Mouse (Mus musculus): Measurements from ENCODE around the gene Mbd3l2. TPM values are rescaled to one million over a fixed set of nuclear protein-coding genes. Genes with fewer than 3 reads are reported as not detected.
A peak's percentile ranks its signal among the peaks of the same experiment; 100 is the strongest.
"Not testable (repeated sequence)": the region's sequence is repeated elsewhere in the genome, so short reads cannot be mapped to it uniquely, and the experiment has no call there.

Gene Mbd3l2
- not detected in 2 replicates for polyA plus RNA-seq (2015; fragmentation: Nextera tagmentation; extraction: Ambion mirVana)

DNA sequence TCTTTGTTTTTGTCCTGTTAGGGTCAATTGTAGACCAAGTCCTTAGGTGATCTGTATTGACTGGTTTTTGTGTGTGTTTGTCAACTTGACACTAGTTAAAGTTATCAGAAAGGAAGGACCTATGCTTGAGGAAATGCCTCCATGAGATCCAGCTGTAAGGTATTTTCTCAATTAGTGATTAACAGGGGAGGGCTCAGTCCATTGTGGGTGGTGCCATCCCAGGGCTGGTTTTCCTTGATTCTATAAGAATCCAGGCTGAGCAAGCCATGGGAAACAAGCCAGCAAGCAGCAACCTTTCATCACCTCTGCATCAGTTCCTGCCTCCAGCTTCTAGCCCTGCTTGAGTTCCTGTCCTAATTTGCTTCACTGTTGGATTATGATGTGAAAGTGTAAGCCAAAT, at the start of gene Mbd3l2:
TSS of gene Mbd3l2 (plus strand) at position 301 of the 400 bp plus-strand sequence.
- no peaks in the 10 kb centered on the region for H3K36me3 ChIP-seq
- no peak within 1 kb of the TSS for H3K4me3 ChIP-seq
- H3K4me1 ChIP-seq, result peaks cover 3% of the 10 kb centered on the region; the same call in 1 of the 2 replicates
- H3K9me3 ChIP-seq, result no peaks in the 10 kb centered on the region
- H3K27ac ChIP-seq (replicated peaks), result no peak within 1 kb of the TSS
- ATAC-seq (ENCODE audit: extremely low read depth, insufficient number of reproducible peaks, low FRiP score, low TSS enrichment), result no peak
- H3K4me2 ChIP-seq, result no peak within 1 kb of the TSS
- no peak within 1 kb of the TSS for H3K9ac ChIP-seq
- H3K27me3 ChIP-seq (replicated peaks), result no peaks in the 10 kb centered on the region

DNA sequence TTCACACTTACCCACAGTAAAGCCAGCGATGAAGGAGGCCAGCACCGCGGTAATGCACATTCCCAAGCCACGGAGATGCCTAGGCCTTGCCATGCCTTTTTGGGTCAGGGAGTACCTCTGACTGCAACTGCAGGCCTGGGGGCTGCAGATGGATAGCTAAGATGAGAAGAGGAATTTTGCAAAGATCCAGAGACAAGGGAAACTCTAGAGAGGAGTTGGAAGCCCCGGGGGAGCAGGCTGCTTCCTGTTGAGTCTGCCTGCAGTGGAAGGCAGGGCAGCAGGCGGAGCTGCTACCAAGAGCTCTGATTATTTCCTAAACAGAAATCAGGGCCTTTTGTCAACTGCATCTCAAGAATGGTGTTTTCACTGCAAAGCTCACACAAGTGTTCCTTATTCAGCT, 44.7 kb upstream of the Mbd3l2 start:
- Histone ChIP-seq H3K9ac (peak overlapping the region; percentile 69), H3K36me3 (no peaks in the 10 kb centered on the region), H3K9me3 (no peaks in the 10 kb centered on the region), H3K4me3 (peak overlapping the region; percentile 36), H3K4me1 (peaks cover 5% of the 10 kb centered on the region; the same call in 1 of the 2 replicates), H3K4me2 (peak overlapping the region; percentile 55), H3K27ac (replicated peaks) (0 out of 2 replicates have a peak overlapping the region, but pooled peaks have one; percentile 1), H3K27me3 (replicated peaks) (no peaks in the 10 kb centered on the region)
- 16% methylated on average over 6 of the region's 6 CpGs for WGBS
- no peak for ATAC-seq (ENCODE audit: extremely low read depth, insufficient number of reproducible peaks, low FRiP score, low TSS enrichment)

DNA sequence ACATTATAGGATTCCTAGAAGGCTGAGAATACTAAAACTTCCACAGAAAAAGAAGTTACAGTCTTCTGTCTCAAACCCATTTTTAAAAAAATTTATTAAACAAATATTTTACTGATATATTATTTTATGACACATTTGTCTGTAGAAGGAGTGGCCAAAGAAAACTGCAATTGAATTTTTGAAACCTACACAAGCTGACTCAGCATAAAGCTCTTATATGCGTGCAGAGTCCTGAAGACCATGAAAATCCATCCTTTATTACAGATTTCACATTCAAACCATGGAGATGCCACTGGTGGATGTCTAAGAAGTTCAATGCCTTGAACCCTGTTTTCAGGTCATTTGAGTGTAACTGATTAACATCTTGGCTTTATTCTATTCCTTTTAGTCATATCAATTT, 30.8 kb upstream of the Mbd3l2 start:
- 78% methylated on average over 1 of the region's 1 CpGs for WGBS
- no peak overlapping the region for H3K9ac ChIP-seq
- H3K9me3 ChIP-seq, result no peaks in the 10 kb centered on the region
- no peaks in the 10 kb centered on the region for H3K36me3 ChIP-seq
- no peak overlapping the region for H3K4me2 ChIP-seq
- no peak for ATAC-seq (ENCODE audit: extremely low read depth, insufficient number of reproducible peaks, low FRiP score, low TSS enrichment)
- H3K27ac ChIP-seq (replicated peaks), result no peak overlapping the region
- no peaks in the 10 kb centered on the region for H3K27me3 ChIP-seq (replicated peaks)
- no peak overlapping the region for H3K4me3 ChIP-seq
- no peaks in the 10 kb centered on the region for H3K4me1 ChIP-seq

DNA sequence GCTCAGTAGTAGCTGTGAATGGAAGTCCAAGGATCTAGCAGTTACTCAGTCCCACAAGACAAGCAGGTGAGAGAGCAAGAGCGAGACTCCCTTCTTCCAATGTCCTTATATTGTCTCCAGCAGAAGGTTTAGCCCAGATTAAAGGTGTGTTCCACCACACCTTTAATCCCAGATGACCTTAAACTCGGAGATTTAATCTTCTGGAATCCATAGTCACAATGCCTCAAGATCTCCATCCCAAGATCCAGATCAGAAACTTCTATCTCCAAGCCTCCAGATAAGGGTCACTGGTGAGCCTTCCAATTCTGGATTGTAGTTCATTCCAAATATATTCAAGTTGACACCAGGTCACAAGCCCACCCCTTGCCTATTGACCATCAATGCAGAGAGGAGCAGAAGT, 27.6 kb upstream of the Mbd3l2 start, which contains the start of gene Naalad2:
TSS of gene Naalad2 (minus strand) at position 101 of the 400 bp plus-strand sequence.
- not testable (repeated sequence) for H3K9me3 ChIP-seq; H3K27ac ChIP-seq (replicated peaks); H3K4me2 ChIP-seq; H3K27me3 ChIP-seq (replicated peaks); H3K4me1 ChIP-seq; H3K36me3 ChIP-seq; H3K4me3 ChIP-seq; ATAC-seq (ENCODE audit: extremely low read depth, insufficient number of reproducible peaks, low FRiP score, low TSS enrichment); H3K9ac ChIP-seq
- WGBS, result 68% methylated on average over 2 of the region's 2 CpGs

DNA sequence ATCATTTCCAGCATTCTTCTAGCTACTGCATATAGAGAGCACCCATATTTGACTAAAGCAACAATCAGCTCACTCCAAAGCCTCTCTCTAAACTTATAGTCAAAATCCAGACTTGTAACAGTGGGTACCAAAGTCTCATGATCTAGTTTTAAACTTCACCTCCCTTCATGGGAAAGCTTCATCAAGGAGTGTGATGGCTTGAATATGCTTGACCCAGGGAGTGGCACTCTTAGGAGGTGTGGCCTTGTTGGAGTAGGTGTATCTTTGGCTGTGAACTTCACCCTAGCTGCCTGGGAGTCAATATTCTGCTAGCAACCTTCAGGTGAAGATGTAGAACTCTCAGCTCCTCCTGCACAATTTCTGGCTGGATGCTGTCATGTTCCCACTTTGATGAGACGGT, 26.3 kb upstream of the Mbd3l2 start, which contains the start of gene Ubtfl1:
TSS of gene Ubtfl1 (plus strand) at position 301 of the 400 bp plus-strand sequence.
- H3K36me3 ChIP-seq, result no peaks in the 10 kb centered on the region
- no peak within 1 kb of the TSS for H3K9ac ChIP-seq
- WGBS, result 60% methylated on average over 1 of the region's 1 CpGs
- no peaks in the 10 kb centered on the region for H3K4me1 ChIP-seq
- no peak within 1 kb of the TSS for H3K27ac ChIP-seq (replicated peaks)
- H3K9me3 ChIP-seq, result no peaks in the 10 kb centered on the region
- no peak within 1 kb of the TSS for H3K4me2 ChIP-seq
- no peaks in the 10 kb centered on the region for H3K27me3 ChIP-seq (replicated peaks)
- no peak within 1 kb of the TSS for H3K4me3 ChIP-seq
- ATAC-seq (ENCODE audit: extremely low read depth, insufficient number of reproducible peaks, low FRiP score, low TSS enrichment), result no peak

DNA sequence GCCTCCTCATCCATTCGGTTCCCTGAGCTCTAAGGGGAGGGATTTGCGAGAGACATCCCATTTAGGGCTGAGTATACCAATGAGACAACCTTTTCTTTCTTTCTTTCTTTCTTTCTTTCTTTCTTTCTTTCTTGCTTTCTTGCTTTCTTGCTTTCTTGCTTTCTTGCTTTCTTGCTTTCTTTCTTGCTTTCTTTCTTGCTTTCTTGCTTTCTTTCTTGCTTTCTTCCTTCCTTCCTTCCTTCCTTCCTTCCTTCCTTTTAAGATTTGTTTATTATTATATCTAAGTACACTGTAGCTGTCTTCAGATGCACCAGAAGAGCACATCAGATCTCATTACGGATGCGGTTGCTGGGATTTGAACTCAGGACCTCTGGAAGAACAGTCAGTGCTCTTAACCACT, 18.1 kb upstream of the Mbd3l2 start:
- H3K4me1 ChIP-seq; H3K27ac ChIP-seq (replicated peaks); H3K4me2 ChIP-seq; H3K36me3 ChIP-seq; ATAC-seq (ENCODE audit: extremely low read depth, insufficient number of reproducible peaks, low FRiP score, low TSS enrichment); H3K9ac ChIP-seq; H3K4me3 ChIP-seq; H3K27me3 ChIP-seq (replicated peaks); H3K9me3 ChIP-seq: not testable (repeated sequence)
- 78% methylated on average over 4 of the region's 4 CpGs for WGBS

DNA sequence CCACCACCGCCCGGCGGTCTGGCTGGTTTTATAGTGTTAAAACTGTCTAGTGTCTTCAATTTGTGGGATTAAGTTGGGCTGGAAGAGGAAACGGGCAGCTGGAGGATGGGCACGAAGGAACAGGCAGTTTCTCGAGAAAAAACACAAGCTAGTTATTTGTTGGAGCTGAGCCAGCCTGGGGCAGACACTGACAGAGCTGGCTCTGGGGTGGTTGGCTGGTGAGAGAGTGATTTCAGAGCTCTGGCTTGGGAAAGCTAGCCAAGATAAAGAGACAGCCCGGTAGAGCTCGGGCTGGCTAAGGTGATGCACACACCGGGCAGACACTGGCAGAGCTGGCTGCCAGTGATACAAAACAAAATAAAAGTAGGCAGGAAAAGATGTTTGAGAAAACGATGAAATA, 1.2 kb downstream of the Mbd3l2 start:
- no peaks in the 10 kb centered on the region for H3K27me3 ChIP-seq (replicated peaks)
- H3K4me3 ChIP-seq, result no peak overlapping the region
- no peaks in the 10 kb centered on the region for H3K36me3 ChIP-seq
- 57% methylated on average over 10 of the region's 10 CpGs for WGBS
- no peak for ATAC-seq (ENCODE audit: extremely low read depth, insufficient number of reproducible peaks, low FRiP score, low TSS enrichment)
- peaks cover 3% of the 10 kb centered on the region; the same call in 1 of the 2 replicates for H3K4me1 ChIP-seq
- H3K4me2 ChIP-seq, result no peak overlapping the region
- H3K9me3 ChIP-seq, result no peaks in the 10 kb centered on the region
- no peak overlapping the region for H3K9ac ChIP-seq
- H3K27ac ChIP-seq (replicated peaks), result no peak overlapping the region

DNA sequence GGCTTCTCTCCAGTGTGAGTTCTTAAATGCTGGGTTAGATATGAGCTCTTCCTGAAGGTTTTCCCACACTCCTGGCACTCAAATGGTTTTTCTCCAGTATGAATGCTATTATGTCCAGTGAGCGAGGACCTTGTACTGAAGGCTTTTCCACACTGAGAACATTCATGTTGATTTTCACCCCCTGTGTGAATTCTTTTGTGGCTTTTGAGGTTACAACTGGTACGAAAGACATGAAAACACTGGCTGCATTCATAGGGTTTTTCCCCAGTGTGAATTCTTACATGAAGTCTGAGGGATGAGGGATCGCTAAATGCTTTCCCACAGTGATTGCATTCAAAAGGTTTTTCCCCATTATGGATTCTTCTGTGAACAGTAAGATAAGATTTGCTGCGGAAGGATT, 26.1 kb downstream of the Mbd3l2 start:
- no peak overlapping the region for H3K4me3 ChIP-seq
- no peak overlapping the region for H3K27ac ChIP-seq (replicated peaks)
- H3K9me3 ChIP-seq, result peaks cover 15% of the 10 kb centered on the region
- no peak overlapping the region for H3K9ac ChIP-seq
- no peaks in the 10 kb centered on the region for H3K4me1 ChIP-seq
- no peaks in the 10 kb centered on the region for H3K27me3 ChIP-seq (replicated peaks)
- peaks cover 53% of the 10 kb centered on the region for H3K36me3 ChIP-seq
- no peak for ATAC-seq (ENCODE audit: extremely low read depth, insufficient number of reproducible peaks, low FRiP score, low TSS enrichment)
- WGBS, result 75% methylated on average over 4 of the region's 4 CpGs
- no peak overlapping the region for H3K4me2 ChIP-seq

DNA sequence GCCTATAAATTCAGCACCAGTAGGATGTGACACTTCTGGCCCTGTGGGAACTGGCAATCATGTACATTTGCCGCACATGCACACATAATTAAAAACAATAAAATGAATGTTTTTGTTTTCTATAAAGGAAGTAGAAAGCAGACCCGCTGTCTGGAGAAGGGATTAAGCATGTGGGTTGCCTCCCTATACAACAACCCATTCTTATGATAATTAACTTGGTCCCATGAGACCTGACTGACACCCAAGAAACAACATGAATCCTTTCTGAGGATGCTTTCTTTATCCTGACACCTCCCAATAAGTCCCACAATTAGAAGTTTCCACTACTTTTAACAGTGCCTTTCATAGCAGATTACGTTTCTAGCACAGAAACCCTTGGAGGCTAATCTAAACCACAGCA, 36.9 kb downstream of the Mbd3l2 start:
- H3K4me1 ChIP-seq, result no peaks in the 10 kb centered on the region
- H3K9me3 ChIP-seq, result peaks cover 3% of the 10 kb centered on the region; the same call in 1 of the 2 replicates
- WGBS, result 76% methylated on average over 3 of the region's 3 CpGs
- peaks cover 61% of the 10 kb centered on the region for H3K36me3 ChIP-seq
- no peak for ATAC-seq (ENCODE audit: extremely low read depth, insufficient number of reproducible peaks, low FRiP score, low TSS enrichment)
- H3K4me3 ChIP-seq, result no peak overlapping the region
- H3K27ac ChIP-seq (replicated peaks), result no peak overlapping the region
- H3K4me2 ChIP-seq, result no peak overlapping the region
- no peaks in the 10 kb centered on the region for H3K27me3 ChIP-seq (replicated peaks)
- H3K9ac ChIP-seq, result no peak overlapping the region

DNA sequence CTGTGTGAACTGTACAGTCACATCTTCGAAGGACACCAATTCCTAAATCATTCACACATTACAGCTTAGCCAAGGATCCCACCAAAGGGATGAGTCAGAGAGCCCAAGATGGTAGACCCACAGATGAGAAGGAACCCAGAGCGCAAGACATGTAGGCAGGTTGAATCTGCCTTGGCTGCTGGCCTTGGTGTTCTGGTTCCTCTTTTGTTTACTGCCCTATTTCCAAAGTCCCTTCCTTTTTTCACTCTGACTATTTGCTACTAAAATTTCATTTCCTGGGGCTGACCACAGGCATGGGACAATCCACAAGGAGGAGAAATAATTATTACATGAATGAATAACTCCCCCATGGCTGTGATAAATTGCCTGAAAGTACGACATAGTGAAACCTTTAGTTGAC, 37.6 kb downstream of the Mbd3l2 start:
- WGBS, result 78% methylated on average over 3 of the region's 3 CpGs
- peaks cover 57% of the 10 kb centered on the region for H3K36me3 ChIP-seq

DNA sequence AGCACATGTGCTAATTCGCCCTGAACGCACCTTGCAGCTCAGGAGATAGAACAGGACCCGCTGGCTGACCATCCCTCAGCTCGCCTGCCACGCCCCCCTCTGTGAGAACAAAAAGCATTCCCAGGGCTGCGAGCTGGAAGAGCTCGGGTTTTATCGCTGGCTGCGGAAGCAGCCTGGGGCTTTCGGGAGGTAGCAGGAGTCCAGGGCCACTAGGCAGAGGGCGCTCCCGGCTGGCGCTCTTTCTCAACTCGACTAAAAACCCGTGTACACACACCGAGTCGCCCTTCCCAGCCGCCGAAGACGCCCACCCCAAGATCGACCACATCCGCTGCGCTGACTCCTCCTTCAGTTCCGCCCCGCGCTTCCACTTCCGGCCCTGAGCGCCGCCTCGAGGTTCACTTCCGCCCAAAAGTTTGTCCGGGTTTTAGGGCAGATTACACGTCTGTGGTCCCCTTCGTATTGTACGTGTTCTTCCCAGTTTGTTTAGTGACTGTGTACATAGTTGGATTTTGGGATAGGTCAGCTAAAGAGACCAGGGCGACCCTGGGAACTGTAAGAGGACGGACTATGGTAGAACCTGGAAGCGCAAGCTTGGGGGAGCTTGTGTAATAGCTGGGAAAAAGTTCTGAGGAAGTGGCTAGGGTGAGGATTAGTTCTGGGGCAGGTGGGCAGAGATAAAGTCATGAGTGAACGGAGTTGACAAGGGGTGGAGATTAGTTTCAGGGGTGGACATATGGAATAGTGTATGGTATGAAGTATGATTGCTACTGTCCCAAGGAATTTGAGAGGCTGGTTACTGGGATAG, 43.1 kb downstream of the Mbd3l2 start:
- H3K4me2 ChIP-seq, result peak overlapping the region; percentile 86
- H3K27ac ChIP-seq (replicated peaks), result peak overlapping the region; percentile 87
- peak overlapping the region; percentile 78 for H3K9ac ChIP-seq
- H3K9me3 ChIP-seq, result no peaks in the 10 kb centered on the region
- H3K27me3 ChIP-seq (replicated peaks), result peaks cover 5% of the 10 kb centered on the region; the same call in 1 of the 2 replicates
- H3K4me1 ChIP-seq, result peaks cover 9% of the 10 kb centered on the region
- peak overlapping the region; percentile 70 for H3K4me3 ChIP-seq
- H3K36me3 ChIP-seq, result 0 out of 2 replicates have a peak, but pooled peaks cover 7% of the 10 kb centered on the region
- WGBS, result 5% methylated on average over 39 of the region's 39 CpGs
- ATAC-seq (ENCODE audit: extremely low read depth, insufficient number of reproducible peaks, low FRiP score, low TSS enrichment), result peak; percentile 66

More for the DNA sequence above, 37.6 kb downstream of the Mbd3l2 start:
- Histone ChIP-seq H3K9me3 (peaks cover 3% of the 10 kb centered on the region; the same call in 1 of the 2 replicates), H3K4me3 (no peak overlapping the region), H3K27ac (replicated peaks) (no peak overlapping the region), H3K4me2 (no peak overlapping the region), H3K4me1 (peaks cover 5% of the 10 kb centered on the region), H3K9ac (no peak overlapping the region), H3K27me3 (replicated peaks) (no peaks in the 10 kb centered on the region)
- no peak for ATAC-seq (ENCODE audit: extremely low read depth, insufficient number of reproducible peaks, low FRiP score, low TSS enrichment)

DNA sequence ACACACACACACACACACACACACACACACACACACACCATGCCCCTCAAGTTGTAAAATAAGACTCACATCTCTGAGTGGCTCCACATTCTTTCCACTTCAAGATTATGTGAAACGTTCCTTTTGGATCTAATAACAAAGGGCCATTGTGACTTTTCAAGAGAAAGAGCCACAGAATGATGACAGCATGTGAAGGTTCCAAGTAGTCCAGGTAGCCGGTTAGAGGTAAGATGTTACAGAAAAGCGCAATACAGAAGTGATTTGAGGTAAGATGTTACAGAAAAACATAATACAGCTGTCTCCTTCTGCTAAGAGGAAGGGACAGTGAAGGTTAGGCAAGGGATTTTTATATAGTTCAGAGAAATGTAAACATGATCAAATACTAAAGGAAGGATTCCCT, 47.7 kb downstream of the Mbd3l2 start, which contains the start of the genes Zfp558 and Mbd3l1:
TSS of gene Zfp558 (minus strand) at position 101 of the 400 bp plus-strand sequence.
TSS of gene Mbd3l1 (plus strand) at position 192 of the 400 bp plus-strand sequence.
- no peaks in the 10 kb centered on the region for H3K9me3 ChIP-seq
- no peak within 1 kb of the TSS for H3K4me2 ChIP-seq
- H3K36me3 ChIP-seq, result no peaks in the 10 kb centered on the region
- no peak within 1 kb of the TSS for H3K4me3 ChIP-seq
- ATAC-seq (ENCODE audit: extremely low read depth, insufficient number of reproducible peaks, low FRiP score, low TSS enrichment), result no peak
- no peak within 1 kb of the TSS for H3K27ac ChIP-seq (replicated peaks)
- 49% methylated on average over 3 of the region's 3 CpGs for WGBS
- H3K9ac ChIP-seq, result no peak within 1 kb of the TSS
- H3K27me3 ChIP-seq (replicated peaks), result peaks cover 5% of the 10 kb centered on the region; the same call in 1 of the 2 replicates
- H3K4me1 ChIP-seq, result peaks cover 3% of the 10 kb centered on the region; the same call in 1 of the 2 replicates
